Mouse (Mus musculus) lung, postnatal 14 days (tissue): ENCODE measurements around the gene Sin3a.

Source experiments
- DNase-seq: peaks from one replicate; pipeline ENCODE4 v3.0.0; 2021

Sin3a gene

GRCm38 (mm10) chr9:57137777-57138176 is 65.9 kb downstream of the Sin3a start:
- no peak for DNase-seq

- no peak for DNase-seq
Observed at GRCm38 (mm10) chr9:57138507-57138906, 66.7 kb downstream of the Sin3a start.

GRCm38 (mm10) chr9:57139110-57139509 is 67.3 kb downstream of the Sin3a start:
- no peak for DNase-seq

DNA sequence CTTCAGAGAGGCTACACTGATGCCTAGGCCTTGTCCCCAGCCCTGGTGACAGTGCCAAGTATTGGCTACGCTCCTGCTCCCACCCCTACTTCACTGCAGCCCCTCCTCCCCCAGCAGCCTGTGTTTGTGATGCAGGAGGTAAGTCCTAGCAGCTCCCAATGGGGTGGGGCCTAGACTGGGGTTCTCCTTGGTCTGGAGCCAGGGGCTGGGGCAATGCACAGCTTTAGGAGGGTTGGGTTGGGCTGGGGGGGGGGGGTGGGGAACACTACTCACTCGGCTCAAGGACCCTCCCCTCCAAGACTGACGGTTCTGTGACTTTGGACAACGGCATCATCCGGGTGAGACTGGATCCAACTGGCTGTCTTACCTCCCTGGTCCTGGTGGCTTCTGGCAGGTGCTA is 67.7 kb downstream of the Sin3a start:
- DNase-seq, result no peak

GRCm38 (mm10) chr9:57141417-57142353 is 69.8 kb downstream of the Sin3a start:
- DNase-seq, result no peak

- DNase-seq, result no peak
Observed at GRCm38 (mm10) chr9:57143212-57143611, 71.4 kb downstream of the Sin3a start.

DNA sequence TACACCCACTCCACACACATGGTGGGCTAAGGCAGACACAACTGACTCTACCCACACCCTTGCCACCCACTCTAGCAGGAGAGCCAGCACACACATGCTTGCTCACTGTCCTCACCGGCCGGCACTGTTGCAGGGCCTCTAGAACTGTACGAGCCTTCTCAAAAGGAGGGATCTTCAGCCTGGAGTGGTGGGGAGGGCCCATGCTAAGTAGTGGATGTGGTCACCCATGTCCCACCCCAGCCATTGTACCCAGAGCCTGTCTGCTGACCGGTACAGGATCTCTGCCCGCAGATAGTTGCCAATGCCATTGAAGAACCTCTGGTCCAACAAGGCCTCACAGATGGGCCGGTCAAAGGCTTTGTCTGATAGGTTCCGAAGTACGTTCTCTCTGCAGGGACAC is 73.0 kb downstream of the Sin3a start:
- DNase-seq, result no peak

DNA sequence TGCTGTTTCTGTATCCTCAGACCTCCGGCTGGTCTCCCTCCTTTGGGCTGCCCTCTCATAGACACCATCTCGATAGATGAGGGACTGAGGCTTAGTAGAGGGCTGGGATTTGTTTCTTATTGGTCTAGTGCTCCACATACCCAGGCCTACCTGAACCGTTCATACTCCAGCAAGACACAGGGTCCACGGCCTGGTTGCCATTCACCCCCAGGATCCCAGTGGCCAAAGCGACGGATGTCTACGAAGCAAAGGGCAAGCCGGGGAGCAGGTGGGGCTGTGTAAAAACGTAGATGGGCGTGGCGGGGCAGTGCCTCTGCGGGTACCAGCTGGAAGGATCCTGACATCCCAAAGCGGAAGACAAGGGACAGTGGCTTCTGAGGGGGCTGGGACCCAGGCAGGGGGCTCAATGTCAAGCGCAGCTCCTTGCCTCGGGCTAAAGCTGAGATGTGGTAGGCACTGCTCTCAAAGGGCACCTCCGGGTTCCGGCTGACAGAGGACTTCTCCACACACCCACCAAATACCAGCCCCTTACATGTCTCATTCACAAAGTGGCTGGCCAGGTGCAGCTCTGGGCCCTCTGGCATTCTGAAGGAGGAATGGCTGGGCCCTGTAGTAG is 74.7 kb downstream of the Sin3a start:
- no peak for DNase-seq

DNA sequence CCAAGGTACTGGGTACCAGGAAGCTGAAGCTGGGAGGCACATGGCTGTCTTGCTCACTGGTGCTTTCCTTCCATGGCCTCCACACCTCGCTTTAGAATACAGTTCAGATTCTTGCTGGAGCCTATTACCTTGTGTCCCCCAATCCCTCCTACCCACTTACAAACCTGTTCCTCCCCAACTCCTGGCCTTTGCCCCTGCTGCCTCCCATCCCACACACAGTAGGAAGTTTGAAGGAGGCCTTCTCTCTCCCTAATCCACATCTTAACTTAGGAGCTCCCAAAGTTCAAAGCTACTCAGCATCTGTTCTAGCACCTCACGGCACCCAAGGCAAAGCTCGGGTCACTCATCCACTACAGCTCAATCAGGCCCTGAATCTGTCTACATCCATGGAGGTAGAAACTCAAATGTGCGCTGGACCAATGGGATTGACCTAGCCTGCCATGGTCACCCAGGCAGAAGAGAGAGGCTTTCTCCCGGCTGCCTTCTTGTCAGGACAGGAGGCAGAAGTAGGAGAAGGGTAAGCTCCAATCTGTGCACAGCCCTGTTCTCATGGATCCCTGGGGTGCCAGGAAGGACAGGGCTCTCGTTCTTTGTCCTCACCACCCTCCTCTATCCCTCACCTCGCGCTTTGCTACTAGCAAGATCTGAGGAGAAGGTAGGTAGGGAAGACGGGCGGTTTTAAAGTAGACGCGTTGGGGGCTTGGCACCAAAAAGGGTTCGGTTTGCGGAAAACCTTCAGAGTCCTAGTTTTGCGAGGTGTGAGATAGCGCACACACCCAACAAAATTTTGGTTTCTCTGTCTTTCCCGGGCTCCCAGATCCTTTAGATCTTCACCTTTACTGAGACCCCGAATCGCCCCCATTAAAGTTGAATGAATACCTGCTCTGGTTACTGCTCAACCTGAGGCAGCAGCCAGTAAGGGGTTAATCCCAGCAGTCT is 75.6 kb downstream of the Sin3a start:
- no peak for DNase-seq

GRCm38 (mm10) chr9:57148144-57148878 is 76.5 kb downstream of the Sin3a start, which contains the start of gene Neil1:
Gene Neil1 (minus strand): TSS chr9:57148305.
- peak; percentile 84 for DNase-seq

- no peak for DNase-seq
Observed at GRCm38 (mm10) chr9:57149021-57149420, 77.2 kb downstream of the Sin3a start.

DNA sequence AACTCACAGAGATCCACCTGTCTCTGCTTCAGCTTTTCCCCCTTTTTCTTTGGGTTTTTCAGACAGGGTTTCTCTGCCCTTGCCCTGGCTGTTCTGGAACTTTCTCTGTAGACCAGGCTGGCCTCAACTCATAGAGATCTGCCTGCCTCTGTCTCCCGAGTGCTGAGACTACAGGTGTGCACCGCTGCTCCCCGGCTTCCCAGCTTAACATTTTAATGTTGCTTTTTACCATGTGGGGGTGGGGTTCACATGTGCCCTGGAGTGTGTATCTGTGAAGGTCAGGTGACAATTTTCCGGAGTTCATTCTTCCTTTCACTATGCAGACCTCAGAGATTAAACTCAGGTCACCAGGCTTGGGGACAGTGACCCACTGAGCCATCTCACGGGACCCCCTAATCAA is 78.4 kb downstream of the Sin3a start:
- DNase-seq, result no peak

GRCm38 (mm10) chr9:57152331-57152730 is 80.5 kb downstream of the Sin3a start:
- DNase-seq, result no peak

DNA sequence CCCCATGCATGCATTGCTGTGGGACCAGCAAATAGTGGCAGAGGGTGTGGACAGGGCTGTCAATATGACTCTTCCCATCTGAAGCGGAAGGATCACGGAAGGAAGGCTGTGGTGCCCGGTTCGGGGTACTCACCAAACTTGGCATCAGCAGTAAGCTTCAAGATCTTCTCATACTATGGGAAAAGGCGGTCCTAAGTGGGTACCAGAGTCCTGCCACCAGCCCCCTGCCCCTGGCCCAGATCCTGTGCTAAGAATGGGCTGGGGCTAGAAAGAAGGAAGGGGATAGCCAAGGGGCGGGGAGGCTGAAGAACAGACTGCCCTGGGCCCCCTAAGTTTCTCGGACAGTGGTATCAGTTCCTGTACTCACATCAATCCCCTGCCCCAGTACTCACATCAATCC is 84.5 kb downstream of the Sin3a start:
- DNase-seq, result no peak

GRCm38 (mm10) chr9:57156823-57157222 is 85.0 kb downstream of the Sin3a start:
- DNase-seq, result no peak

GRCm38 (mm10) chr9:57157499-57157898 is 85.7 kb downstream of the Sin3a start:
- DNase-seq, result no peak

GRCm38 (mm10) chr9:57158013-57158470 is 86.2 kb downstream of the Sin3a start, which contains the start of gene Commd4:
Gene Commd4 (minus strand): TSS chr9:57158331.
- DNase-seq, result peak; percentile 96

DNA sequence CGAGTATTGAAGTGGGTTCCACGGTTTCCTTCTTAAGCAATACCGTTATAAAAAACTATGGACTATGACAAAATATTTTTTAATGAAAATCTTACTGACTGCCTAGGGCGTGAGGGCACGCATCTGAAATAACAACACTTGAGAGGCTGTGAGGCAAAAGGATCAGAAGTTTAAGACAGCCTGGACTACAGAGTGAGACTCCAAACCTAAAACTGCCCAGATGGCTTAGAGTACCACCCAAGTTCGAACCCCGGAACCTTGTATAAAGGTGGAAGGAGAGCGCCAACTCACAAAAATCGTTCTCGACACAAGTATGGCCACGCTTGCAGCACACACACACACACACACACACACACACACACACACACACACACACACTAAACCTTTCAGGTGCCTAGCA is 86.7 kb downstream of the Sin3a start:
- no peak for DNase-seq

DNA sequence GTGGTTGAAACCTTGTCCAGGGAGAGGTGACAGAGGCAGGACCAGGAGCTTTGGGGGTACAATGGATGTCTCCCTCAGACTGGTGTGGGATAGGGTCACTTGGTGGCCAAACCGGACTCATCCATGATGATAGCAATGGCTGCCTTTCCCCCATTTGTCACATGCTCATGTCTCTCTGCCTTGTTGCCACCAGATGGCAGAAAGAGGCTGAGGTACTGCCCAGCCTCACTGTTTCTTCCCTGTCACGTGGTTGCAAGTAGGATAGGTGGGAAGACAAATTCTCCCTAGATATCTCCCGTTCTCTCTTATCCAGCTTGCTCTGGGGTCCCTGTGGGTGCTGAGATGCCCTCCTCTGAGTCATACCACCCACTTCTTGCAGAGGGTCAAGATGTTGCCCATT is 90.7 kb downstream of the Sin3a start:
- no peak for DNase-seq

DNA sequence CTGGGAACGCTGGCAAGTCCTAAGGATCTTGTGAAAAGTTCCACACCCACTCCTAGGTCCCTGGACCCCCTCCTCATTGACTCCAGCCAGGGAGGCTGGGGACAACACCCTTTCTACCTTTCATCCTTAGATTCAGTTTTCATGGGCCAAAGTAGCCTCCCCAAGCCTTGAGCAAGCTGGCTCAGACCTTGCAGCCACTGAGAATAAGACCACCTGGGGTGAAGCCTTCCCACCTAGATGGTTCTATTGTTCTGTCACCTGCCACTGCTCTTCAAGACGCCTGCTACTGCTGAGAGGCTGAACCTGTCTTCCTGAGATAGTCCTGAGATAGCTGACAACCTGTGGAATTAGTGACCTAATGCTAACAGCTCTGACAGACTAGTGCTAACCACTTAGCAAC is 91.3 kb downstream of the Sin3a start:
- DNase-seq, result no peak

DNA sequence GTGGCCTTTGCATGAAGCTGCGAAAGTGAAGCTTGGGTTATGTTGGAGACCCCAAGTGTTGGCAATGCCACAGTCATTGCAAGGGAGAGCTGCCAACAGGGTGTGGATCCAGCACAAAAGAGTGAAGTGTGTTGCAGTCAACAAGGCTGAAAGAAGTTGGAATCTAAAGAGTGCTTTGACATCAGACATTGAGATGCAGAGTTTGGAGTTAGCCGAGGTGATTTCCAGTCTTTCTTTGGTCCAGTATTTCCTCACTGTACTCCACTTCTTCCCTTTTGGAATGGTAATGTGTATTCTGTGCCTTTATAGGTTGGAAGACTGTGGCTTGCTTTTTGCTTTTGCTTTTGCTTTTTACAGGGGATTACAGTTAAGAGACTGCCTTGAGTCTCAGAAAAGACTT is 94.3 kb downstream of the Sin3a start:
- DNase-seq, result no peak

GRCm38 (mm10) chr9:57168411-57168810 is 96.6 kb downstream of the Sin3a start:
- no peak for DNase-seq
